Comparison of ENCODE assay signal across 11 mouse cellular contexts in the genomic region with DNA sequence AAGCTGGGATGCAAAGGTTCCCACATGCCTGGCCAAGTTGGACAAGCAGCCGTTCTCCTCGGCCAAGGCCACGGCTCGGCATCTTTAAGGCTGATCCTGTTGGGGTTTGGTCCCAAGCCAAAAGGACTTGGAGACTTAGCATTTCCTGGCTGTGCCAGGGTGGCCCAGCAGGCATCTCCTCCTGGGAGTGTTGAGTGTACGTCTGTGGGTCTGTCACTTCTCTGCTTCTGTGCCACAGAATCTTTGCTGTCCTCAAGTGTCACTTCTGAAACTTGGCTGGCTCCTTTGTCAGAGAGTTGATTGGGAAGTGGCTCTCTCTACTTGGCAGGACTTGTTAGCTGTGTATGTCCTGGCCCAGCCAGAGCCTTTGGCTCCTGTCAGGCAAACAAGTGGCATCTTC. TPM values are rescaled to one million over a fixed set of nuclear protein-coding genes. Genes with fewer than 3 reads are reported as not detected.
DNase-seq lines count a peak whose midpoint lies in the region; TF ChIP-seq lines count a peak whose summit lies in the region.
"Had no signal": no experiment of that assay in that cellular context is flagged by ENCODE, and none has a peak within 500 bp of the region (broad histone marks: within the 10 kb centered on the region; RNA-seq: fewer than 3 reads in every experiment).

No protein-coding gene starts in this region.

- H3K9me3 ChIP-seq in embryonic facial prominence, embryonic 10.5 days: no peaks in the 10 kb centered on the region

- H3K27ac ChIP-seq in kidney, adult 2 months (ENCODE audit: insufficient read depth, low read depth, low read length): no peak overlapping the region
- peak overlapping the region; percentile 19; the same call in 1 of the 2 replicates for H3K27ac ChIP-seq in embryonic facial prominence, embryonic 10.5 days (replicated peaks)
- H3K27ac ChIP-seq: kidney, postnatal 0 days; liver, embryonic 14.5 days had no signal

- TF ChIP-seq CTCF in kidney, adult 2 months (conservative IDR thresholded peaks at IDR 0.05; ENCODE audit: insufficient read depth, insufficient read length, low read depth, low read length): no peak

- no peak overlapping the region for H3K4me3 ChIP-seq in kidney, adult 2 months (ENCODE audit: insufficient read depth, low read depth, low read length)
- H3K4me3 ChIP-seq in embryonic facial prominence, embryonic 10.5 days: no peak overlapping the region

- TF ChIP-seq POLR2A in kidney, adult 2 months (IDR thresholded peaks at IDR 0.05; ENCODE audit: low read depth, low read length): no peak

- no peaks in the 10 kb centered on the region for H3K27me3 ChIP-seq in kidney, adult 2 months (replicated peaks; ENCODE audit: control insufficient read depth, insufficient read depth, low read length)
- no peaks in the 10 kb centered on the region for H3K27me3 ChIP-seq in embryonic facial prominence, embryonic 10.5 days (replicated peaks; ENCODE audit: low read depth, poor library complexity, severe bottlenecking)
- H3K27me3 ChIP-seq: Patski had no signal

- H3K36me3 ChIP-seq in kidney, adult 2 months (ENCODE audit: control insufficient read depth, insufficient read depth, low read length): no peaks in the 10 kb centered on the region
- H3K36me3 ChIP-seq in embryonic facial prominence, embryonic 10.5 days (replicated peaks): no peaks in the 10 kb centered on the region

- 41% methylated on average over 5 of the region's 5 CpGs for WGBS in kidney, adult 2 months
- WGBS in embryonic facial prominence, embryonic 10.5 days: 92% methylated on average over 5 of the region's 5 CpGs

- peaks cover 6% of the 10 kb centered on the region; the same call in 1 of the 2 replicates for H3K4me1 ChIP-seq in kidney, adult 2 months (ENCODE audit: control insufficient read depth, insufficient read depth, low read length)
- H3K4me1 ChIP-seq in embryonic facial prominence, embryonic 10.5 days: peaks cover 42% of the 10 kb centered on the region

- DNase-seq in adrenal gland, adult 2 months: peak; percentile 60
- DNase-seq in adrenal gland, adult 8-10 months: no peak
- peak; percentile 48 for DNase-seq in kidney, adult 2 months
- DNase-seq in kidney, postnatal 10 days: no peak
- peak; percentile 56 for DNase-seq in Muller cell, postnatal 12 days (ENCODE audit: inconsistent ontology term)
- DNase-seq in embryonic facial prominence, embryonic 10.5 days (ENCODE audit: low spot score): no peak
- DNase-seq in embryo, embryonic 10.5 days (ENCODE audit: low spot score): no peak
- no peak for DNase-seq in embryo, embryonic 9.5 days (ENCODE audit: extremely low spot score)

RNA-seq across cellular contexts. Expression of gene Stk10, which starts 13.4 kb away (rescaled TPM):
- total RNA-seq in adrenal gland, adult 2 months (2021): 10 to 100 TPM; 11.2 to 13.1 TPM
- 6.0 and 6.7 TPM in 2 replicates for polyA plus RNA-seq in adrenal gland, adult 2 months (2012; rRNA removed)
- 10 to 100 TPM in 2 of 4 experiments, 1 to 10 TPM in 2; 9.5 to 23.3 (median 14.9) TPM for total RNA-seq in adrenal gland, adult 8-10 months (2022)
- polyA plus RNA-seq in kidney, adult 2 months (2012; rRNA removed): 6.3 and 9.4 TPM in 2 replicates
- 2.2 and 3.0 TPM in 2 replicates for polyA plus RNA-seq in embryonic facial prominence, embryonic 10.5 days (2016; fragmentation: Nextera tagmentation; extraction: Ambion mirVana)

RNA-seq across cellular contexts. Expression of gene Efcab9, which starts 14.6 kb away (rescaled TPM):
- 1 to 10 TPM in 1 of 2 experiments, under 1 TPM in 1; 0.66 to 1.8 TPM for total RNA-seq in adrenal gland, adult 2 months (2021)
- polyA plus RNA-seq in adrenal gland, adult 2 months (2012; rRNA removed): not detected in 2 replicates
- 1 to 10 TPM; 1.3 to 2.4 (median 1.6) TPM for total RNA-seq in adrenal gland, adult 8-10 months (2022)
- 0.14 TPM in 1 of 2 replicates, not detected in the other for polyA plus RNA-seq in kidney, adult 2 months (2012; rRNA removed)
- polyA plus RNA-seq in embryonic facial prominence, embryonic 10.5 days (2016; fragmentation: Nextera tagmentation; extraction: Ambion mirVana): 0.39 TPM in 1 of 2 replicates, not detected in the other

Comparison
In these comparisons a context has a peak if more than half of its experiments do, and no peak if none do; other contexts are left out.
1. DNase-seq: peak in adrenal gland, adult 2 months (single experiment), kidney, adult 2 months (single experiment) and Muller cell, postnatal 12 days (single experiment); none in adrenal gland, adult 8-10 months (single experiment), kidney, postnatal 10 days (single experiment), embryonic facial prominence, embryonic 10.5 days (single experiment), embryo, embryonic 10.5 days (single experiment) and embryo, embryonic 9.5 days (single experiment).